In genomic region chr3:131609651-131610050, GRCm38 (mm10) we compare ENCODE assay signal across 23 mouse cellular contexts.
"Had no signal": no experiment of that assay in that cellular context is flagged by ENCODE, and none has a peak within 500 bp of the region (broad histone marks: within the 10 kb centered on the region; RNA-seq: fewer than 3 reads in every experiment).

No protein-coding gene starts in this region.

- H3K9me3 ChIP-seq: forebrain, embryonic 15.5 days; heart, embryonic 13.5 days; heart, embryonic 15.5 days; hindbrain, embryonic 13.5 days; hindbrain, embryonic 15.5 days; kidney, embryonic 15.5 days; limb, embryonic 13.5 days; limb, embryonic 15.5 days; liver, embryonic 13.5 days had no signal

- H3K4me2 ChIP-seq: forebrain, embryonic 15.5 days; heart, embryonic 11.5 days; heart, embryonic 13.5 days; heart, embryonic 15.5 days; hindbrain, embryonic 13.5 days; hindbrain, embryonic 15.5 days; kidney, embryonic 15.5 days; limb, embryonic 13.5 days; limb, embryonic 15.5 days; liver, embryonic 11.5 days; liver, embryonic 13.5 days had no signal

- DNase-seq: forebrain, postnatal 0 days; gastrocnemius, postnatal 14 days; gastrocnemius, postnatal 36 days; heart, adult 18-20 months; heart, postnatal 14 days; heart, postnatal 36 days; kidney, postnatal 10 days; layer of hippocampus, adult 9-11 months; layer of hippocampus, postnatal 36 days; left cerebral cortex, postnatal 4 days; liver, embryonic 13.5 days had no signal

- ATAC-seq: forebrain, embryonic 15.5 days; forebrain, postnatal 0 days; hindbrain, postnatal 0 days; intestine, embryonic 16.5 days had no signal

- H3K4me3 ChIP-seq: forebrain, embryonic 15.5 days; heart, embryonic 13.5 days; heart, embryonic 15.5 days; hindbrain, embryonic 13.5 days; hindbrain, embryonic 15.5 days; kidney, embryonic 15.5 days; limb, embryonic 13.5 days; limb, embryonic 15.5 days; liver, embryonic 13.5 days had no signal

- H3K4me1 ChIP-seq: forebrain, embryonic 15.5 days; heart, embryonic 13.5 days; heart, embryonic 15.5 days; hindbrain, embryonic 13.5 days; hindbrain, embryonic 15.5 days; kidney, embryonic 15.5 days; liver, embryonic 13.5 days had no signal

- H3K9ac ChIP-seq: forebrain, embryonic 15.5 days; forebrain, postnatal 0 days; heart, embryonic 13.5 days; heart, embryonic 15.5 days; hindbrain, embryonic 13.5 days; hindbrain, embryonic 15.5 days; kidney, embryonic 15.5 days; limb, embryonic 13.5 days; limb, embryonic 15.5 days; liver, embryonic 13.5 days had no signal

- H3K27me3 ChIP-seq: forebrain, embryonic 15.5 days; heart, embryonic 13.5 days; heart, embryonic 15.5 days; hindbrain, embryonic 13.5 days; hindbrain, embryonic 15.5 days; kidney, embryonic 15.5 days; limb, embryonic 13.5 days; limb, embryonic 15.5 days; liver, embryonic 13.5 days had no signal

- H3K27ac ChIP-seq: forebrain, embryonic 15.5 days; heart, embryonic 13.5 days; heart, embryonic 15.5 days; hindbrain, embryonic 13.5 days; hindbrain, embryonic 15.5 days; hindbrain, postnatal 0 days; kidney, embryonic 15.5 days; limb, embryonic 13.5 days; limb, embryonic 15.5 days; liver, embryonic 13.5 days had no signal
